10 mouse cellular contexts compared by ENCODE assay signal in the genomic region with DNA sequence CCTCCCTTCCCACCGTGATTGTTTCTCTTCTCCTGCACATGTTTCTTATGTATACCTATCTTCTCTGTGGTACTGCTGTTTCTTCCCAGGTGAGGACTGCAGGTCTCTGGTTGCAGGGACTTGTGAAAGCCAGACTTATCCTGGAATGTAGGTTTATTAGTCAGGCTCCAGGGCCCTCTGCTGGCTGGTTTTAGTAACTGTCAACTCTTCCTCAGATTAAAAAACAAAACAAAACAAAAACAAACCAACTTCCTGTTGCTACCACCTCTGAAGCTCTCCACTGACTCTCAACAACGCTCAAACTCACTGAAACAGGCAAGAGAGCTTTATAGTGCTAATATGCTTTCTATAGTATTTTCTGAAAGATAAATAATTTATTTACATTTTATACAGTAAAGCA.
A peak's percentile ranks its signal among the peaks of the same experiment; 100 is the strongest.
DNase-seq lines count a peak whose midpoint lies in the region; ATAC-seq and TF ChIP-seq lines count a peak whose summit lies in the region.
"Had no signal": no experiment of that assay in that cellular context is flagged by ENCODE, and none has a peak within 500 bp of the region (broad histone marks: within the 10 kb centered on the region; RNA-seq: fewer than 3 reads in every experiment).

No protein-coding gene starts in this region.

- H3K9me3 ChIP-seq in limb, embryonic 11.5 days (ENCODE audit: control insufficient read depth, low read length), result no peaks in the 10 kb centered on the region
- no peaks in the 10 kb centered on the region for H3K9me3 ChIP-seq in limb, embryonic 10.5 days (replicated peaks)
- H3K9me3 ChIP-seq: embryonic facial prominence, embryonic 13.5 days had no signal

- no peaks in the 10 kb centered on the region for H3K4me1 ChIP-seq in cerebellum, adult 2 months (ENCODE audit: control insufficient read depth, insufficient read depth, low read length)
- no peaks in the 10 kb centered on the region for H3K4me1 ChIP-seq in limb, embryonic 11.5 days (ENCODE audit: control insufficient read depth, insufficient read depth, low read length)
- no peaks in the 10 kb centered on the region for H3K4me1 ChIP-seq in limb, embryonic 10.5 days

- no peak overlapping the region for H3K27ac ChIP-seq in cerebellum, adult 2 months (ENCODE audit: insufficient read depth, low read length)
- no peak overlapping the region for H3K27ac ChIP-seq in limb, embryonic 11.5 days (replicated peaks; ENCODE audit: low read depth, low read length)
- no peak overlapping the region for H3K27ac ChIP-seq in limb, embryonic 10.5 days
- H3K27ac ChIP-seq: embryonic facial prominence, embryonic 13.5 days; macrophage had no signal

- no peak for TF ChIP-seq POLR2A in cerebellum, adult 2 months (IDR thresholded peaks at IDR 0.05; ENCODE audit: borderline replicate concordance, insufficient read depth, low read length)

- no peak for ATAC-seq in limb, embryonic 11.5 days (ENCODE audit: insufficient number of reproducible peaks, low FRiP score, low TSS enrichment, low read depth)
- peak; percentile 49; the same call in 1 of the 2 replicates for ATAC-seq in neutrophil, adult 5-6 weeks (ENCODE audit: extremely low read depth, insufficient number of reproducible peaks, low FRiP score, poor library complexity, severe bottlenecking)

- no peak overlapping the region for H3K4me2 ChIP-seq in limb, embryonic 11.5 days (ENCODE audit: low read depth, severe bottlenecking)
- H3K4me2 ChIP-seq: embryonic facial prominence, embryonic 13.5 days had no signal

- H3K4me3 ChIP-seq in cerebellum, adult 2 months (replicated peaks; ENCODE audit: insufficient read depth, low read depth, low read length), result no peak overlapping the region
- no peak overlapping the region for H3K4me3 ChIP-seq in limb, embryonic 11.5 days (ENCODE audit: low read depth, low read length)
- H3K4me3 ChIP-seq in limb, embryonic 10.5 days, result no peak overlapping the region
- H3K4me3 ChIP-seq: embryonic facial prominence, embryonic 13.5 days had no signal

- no peak overlapping the region for H3K9ac ChIP-seq in limb, embryonic 11.5 days (ENCODE audit: low read length)
- H3K9ac ChIP-seq: embryonic facial prominence, embryonic 13.5 days had no signal

- H3K27me3 ChIP-seq in cerebellum, adult 2 months (ENCODE audit: control insufficient read depth, insufficient read depth, low read length), result no peaks in the 10 kb centered on the region
- H3K27me3 ChIP-seq in limb, embryonic 11.5 days (ENCODE audit: control insufficient read depth, insufficient read depth, low read length), result no peaks in the 10 kb centered on the region
- no peaks in the 10 kb centered on the region for H3K27me3 ChIP-seq in limb, embryonic 10.5 days (ENCODE audit: low read depth, poor library complexity, severe bottlenecking)
- H3K27me3 ChIP-seq: embryonic facial prominence, embryonic 13.5 days had no signal

- peaks cover 2% of the 10 kb centered on the region; the same call in 1 of the 2 replicates for H3K36me3 ChIP-seq in limb, embryonic 11.5 days (ENCODE audit: control insufficient read depth, insufficient read depth, low read length)
- H3K36me3 ChIP-seq in limb, embryonic 10.5 days, result peaks cover 60% of the 10 kb centered on the region

- 83% methylated on average over 2 of the region's 2 CpGs for WGBS in cerebellum, adult 2 months
- WGBS in limb, embryonic 11.5 days, result 82% methylated on average over 2 of the region's 2 CpGs
- 78% methylated on average over 2 of the region's 2 CpGs for WGBS in limb, embryonic 10.5 days

- no peak for DNase-seq in cerebellum, adult 2 months
- no peak for DNase-seq in cerebellum, adult 9-11 months
- DNase-seq in limb, embryonic 11.5 days (ENCODE audit: low spot score), result peak; percentile 48
- no peak for DNase-seq in limb, embryonic 10.5 days (ENCODE audit: low spot score)
- peak; percentile 62 for DNase-seq in brain, adult 2 months (ENCODE audit: low read depth, low spot score)
- DNase-seq in testis, postnatal 14 days (ENCODE audit: low spot score), result no peak
- DNase-seq in gastrocnemius, postnatal 10 days, result no peak

- peak; percentile 28; the same call in 1 of the 2 replicates for TF ChIP-seq CTCF in cerebellum, adult 2 months (IDR thresholded peaks at IDR 0.05; ENCODE audit: borderline replicate concordance, insufficient read depth, low read depth, low read length)

Comparison
In these comparisons a context has a peak if more than half of its experiments do, and no peak if none do; other contexts are left out.
1. DNase-seq: peak in limb, embryonic 11.5 days (single experiment) and brain, adult 2 months (single experiment); none in cerebellum, adult 2 months (0 of 2), cerebellum, adult 9-11 months (single experiment), limb, embryonic 10.5 days (single experiment), testis, postnatal 14 days (single experiment) and gastrocnemius, postnatal 10 days (single experiment).